Comparison of ENCODE assay signal across 14 mouse cellular contexts in the genomic region with DNA sequence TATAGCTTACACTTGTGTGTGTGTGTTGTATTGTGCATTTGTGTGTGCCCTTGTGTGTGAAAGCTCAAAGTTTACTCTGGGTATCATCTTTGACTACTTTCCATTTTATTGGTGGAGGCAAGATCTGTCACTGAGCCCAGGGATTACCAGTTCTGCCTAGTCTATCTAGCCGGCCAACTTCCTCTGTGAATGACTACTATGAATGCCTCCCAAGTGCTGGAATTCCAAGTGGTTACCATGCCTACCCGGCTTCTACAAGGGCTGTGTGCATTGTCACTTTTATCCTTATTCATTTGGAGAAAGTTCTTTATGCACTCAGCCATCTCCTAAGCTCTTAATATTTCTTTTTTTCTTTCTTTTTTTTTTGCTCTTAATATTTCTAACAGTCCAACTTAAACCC.
A peak's percentile ranks its signal among the peaks of the same experiment; 100 is the strongest.
DNase-seq lines count a peak whose midpoint lies in the region; ATAC-seq lines count a peak whose summit lies in the region.
"Had no signal": no experiment of that assay in that cellular context is flagged by ENCODE, and none has a peak within 500 bp of the region (broad histone marks: within the 10 kb centered on the region; RNA-seq: fewer than 3 reads in every experiment).

No protein-coding gene starts in this region.

- ATAC-seq in neural tube, embryonic 12.5 days (ENCODE audit: low FRiP score, low read depth), result peak; percentile 62; the same call in 1 of the 2 replicates
- no peak for ATAC-seq in neural tube, embryonic 15.5 days (ENCODE audit: low FRiP score)
- peak; percentile 74; the same call in 1 of the 2 replicates for ATAC-seq in forebrain, embryonic 15.5 days (replicated peaks)

- no peaks in the 10 kb centered on the region for H3K27me3 ChIP-seq in neural tube, embryonic 12.5 days (replicated peaks)
- no peaks in the 10 kb centered on the region for H3K27me3 ChIP-seq in neural tube, embryonic 15.5 days (replicated peaks)
- no peaks in the 10 kb centered on the region for H3K27me3 ChIP-seq in forebrain, embryonic 15.5 days
- H3K27me3 ChIP-seq: heart, embryonic 15.5 days; kidney, embryonic 15.5 days; liver, embryonic 15.5 days had no signal

- H3K4me2 ChIP-seq in neural tube, embryonic 12.5 days (replicated peaks), result no peak overlapping the region
- H3K4me2 ChIP-seq in neural tube, embryonic 15.5 days, result no peak overlapping the region
- no peak overlapping the region for H3K4me2 ChIP-seq in forebrain, embryonic 15.5 days (replicated peaks)
- H3K4me2 ChIP-seq: heart, embryonic 15.5 days; kidney, embryonic 15.5 days; liver, embryonic 15.5 days had no signal

- H3K9ac ChIP-seq in neural tube, embryonic 12.5 days, result no peak overlapping the region
- no peak overlapping the region for H3K9ac ChIP-seq in neural tube, embryonic 15.5 days (replicated peaks)
- no peak overlapping the region for H3K9ac ChIP-seq in forebrain, embryonic 15.5 days (replicated peaks)
- H3K9ac ChIP-seq: heart, embryonic 15.5 days; kidney, embryonic 15.5 days; liver, embryonic 15.5 days had no signal

- DNase-seq in mesoderm, embryonic 11.5 days (ENCODE audit: low read depth, low spot score), result peak; percentile 34
- no peak for DNase-seq in spleen, adult 18-20 months
- no peak for DNase-seq in kidney, postnatal 4 days
- DNase-seq in heart, adult 8-10 months (ENCODE audit: low spot score), result no peak
- no peak for DNase-seq in urinary bladder, adult 18-20 months (ENCODE audit: low spot score in 2 of 2)
- DNase-seq: B cell, adult 2 months; right cerebral cortex, adult 18-20 months; thymus, postnatal 4 days had no signal

- no peak overlapping the region for H3K4me3 ChIP-seq in neural tube, embryonic 12.5 days
- no peak overlapping the region for H3K4me3 ChIP-seq in neural tube, embryonic 15.5 days (replicated peaks)
- H3K4me3 ChIP-seq in forebrain, embryonic 15.5 days, result no peak overlapping the region
- H3K4me3 ChIP-seq: heart, embryonic 15.5 days; kidney, embryonic 15.5 days; liver, embryonic 15.5 days had no signal

- 28% methylated on average over 2 of the region's 2 CpGs for WGBS in neural tube, embryonic 12.5 days
- 30% methylated on average over 2 of the region's 2 CpGs for WGBS in neural tube, embryonic 15.5 days
- 7% methylated on average over 2 of the region's 2 CpGs for WGBS in forebrain, embryonic 15.5 days

- H3K4me1 ChIP-seq in neural tube, embryonic 12.5 days, result no peaks in the 10 kb centered on the region
- no peaks in the 10 kb centered on the region for H3K4me1 ChIP-seq in neural tube, embryonic 15.5 days
- H3K4me1 ChIP-seq in forebrain, embryonic 15.5 days, result peaks cover 9% of the 10 kb centered on the region
- H3K4me1 ChIP-seq: heart, embryonic 15.5 days; kidney, embryonic 15.5 days; liver, embryonic 15.5 days had no signal

- no peaks in the 10 kb centered on the region for H3K36me3 ChIP-seq in neural tube, embryonic 12.5 days
- H3K36me3 ChIP-seq in neural tube, embryonic 15.5 days, result no peaks in the 10 kb centered on the region
- no peaks in the 10 kb centered on the region for H3K36me3 ChIP-seq in forebrain, embryonic 15.5 days
- H3K36me3 ChIP-seq: heart, embryonic 15.5 days; kidney, embryonic 15.5 days; liver, embryonic 15.5 days had no signal

- no peaks in the 10 kb centered on the region for H3K9me3 ChIP-seq in neural tube, embryonic 12.5 days
- no peaks in the 10 kb centered on the region for H3K9me3 ChIP-seq in neural tube, embryonic 15.5 days (replicated peaks)
- H3K9me3 ChIP-seq in forebrain, embryonic 15.5 days, result no peaks in the 10 kb centered on the region
- H3K9me3 ChIP-seq: heart, embryonic 15.5 days; kidney, embryonic 15.5 days; liver, embryonic 15.5 days had no signal

- H3K27ac ChIP-seq in neural tube, embryonic 12.5 days, result no peak overlapping the region
- no peak overlapping the region for H3K27ac ChIP-seq in neural tube, embryonic 15.5 days (replicated peaks)
- H3K27ac ChIP-seq in forebrain, embryonic 15.5 days (replicated peaks), result no peak overlapping the region
- H3K27ac ChIP-seq: heart, embryonic 15.5 days; kidney, embryonic 15.5 days; liver, embryonic 15.5 days had no signal
